Comparison of ENCODE assay signal across 33 mouse cellular contexts in the genomic region with DNA sequence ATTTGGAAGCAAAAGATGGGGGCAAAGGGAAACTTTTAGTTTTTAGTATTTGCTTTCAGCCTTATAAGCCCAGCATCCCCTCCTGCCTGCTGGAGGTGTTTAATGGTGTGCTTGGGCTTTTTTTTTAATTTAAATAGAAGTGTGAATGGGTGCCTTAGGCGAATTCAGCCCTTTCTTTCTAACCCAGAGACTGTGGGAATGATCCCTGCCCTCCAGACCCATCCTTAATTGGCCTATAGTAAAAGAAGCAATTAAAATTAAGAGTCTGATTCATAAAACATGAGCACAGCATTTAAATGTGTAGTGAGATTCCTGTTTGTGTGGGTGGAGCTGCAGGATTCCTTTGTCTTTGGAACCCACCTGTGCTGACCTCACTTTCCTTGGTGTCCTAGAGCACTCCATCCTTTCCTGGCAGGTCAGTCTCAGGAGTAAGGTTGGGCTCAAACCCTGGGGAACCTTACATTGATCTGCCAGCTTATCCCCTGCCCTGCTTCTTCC.
A peak's percentile ranks its signal among the peaks of the same experiment; 100 is the strongest.
DNase-seq lines count a peak whose midpoint lies in the region; ATAC-seq and TF ChIP-seq lines count a peak whose summit lies in the region.
"Had no signal": no experiment of that assay in that cellular context is flagged by ENCODE, and none has a peak within 500 bp of the region (broad histone marks: within the 10 kb centered on the region; RNA-seq: fewer than 3 reads in every experiment).

No protein-coding gene starts in this region.

- no peak for DNase-seq in gastrocnemius, adult 2 months
- DNase-seq in gastrocnemius, postnatal 10 days, result no peak
- DNase-seq in WW6 (ENCODE audit: low read depth, low spot score), result peak; percentile 18
- no peak for DNase-seq in urinary bladder, postnatal 10 days (ENCODE audit: low spot score)
- DNase-seq in spleen, postnatal 10 days (ENCODE audit: low spot score in 2 of 2), result no peak
- no peak for DNase-seq in B cell, adult 2 months
- DNase-seq: adrenal gland, adult 2 months; adrenal gland, postnatal 36 days; cerebellum, adult 8-10 months; cerebellum, postnatal 36 days; gastrocnemius, postnatal 14 days; heart, postnatal 14 days; kidney, adult 9 months; kidney, postnatal 14 days; lung, postnatal 36 days; right cerebral cortex, adult 18-20 months; spleen, adult 18-20 months; thymus, adult 18-20 months; thymus, postnatal 25 days had no signal

- H3K27ac ChIP-seq in gastrocnemius, adult 2 months, result peak overlapping the region; percentile 58
- peak overlapping the region; percentile 36 for H3K27ac ChIP-seq in forebrain, embryonic 15.5 days (replicated peaks)
- H3K27ac ChIP-seq: hindbrain, embryonic 10.5 days; hindbrain, embryonic 15.5 days; limb, embryonic 13.5 days; midbrain, embryonic 12.5 days; neural tube, embryonic 12.5 days; stomach, postnatal 0 days had no signal

- H3K27me3 ChIP-seq in forebrain, embryonic 15.5 days, result no peaks in the 10 kb centered on the region
- H3K27me3 ChIP-seq: hindbrain, embryonic 15.5 days; midbrain, embryonic 12.5 days; neural tube, embryonic 12.5 days had no signal

- WGBS in forebrain, embryonic 15.5 days, result 12% methylated on average over 1 of the region's 1 CpGs

- no peak for ATAC-seq in forebrain, embryonic 15.5 days (replicated peaks)
- ATAC-seq: activated CD4-positive, CD25-positive, alpha-beta regulatory T cell, adult 4 months; CD4-positive, CD25-positive, alpha-beta regulatory T cell, adult 4 months; inflammation-experienced regulatory T-cells, adult 6 months; Patski had no signal

- no peaks in the 10 kb centered on the region for H3K9me3 ChIP-seq in forebrain, embryonic 15.5 days
- H3K9me3 ChIP-seq: G1E; hindbrain, embryonic 10.5 days; hindbrain, embryonic 15.5 days; limb, embryonic 13.5 days; midbrain, embryonic 12.5 days; neural tube, embryonic 12.5 days had no signal

- no peaks in the 10 kb centered on the region for H3K36me3 ChIP-seq in forebrain, embryonic 15.5 days
- H3K36me3 ChIP-seq: G1E; hindbrain, embryonic 10.5 days; hindbrain, embryonic 15.5 days; limb, embryonic 13.5 days; midbrain, embryonic 12.5 days; neural tube, embryonic 12.5 days had no signal

- no peak overlapping the region for H3K4me3 ChIP-seq in gastrocnemius, adult 2 months
- H3K4me3 ChIP-seq in forebrain, embryonic 15.5 days, result no peak overlapping the region
- H3K4me3 ChIP-seq: hindbrain, embryonic 10.5 days; hindbrain, embryonic 15.5 days; limb, embryonic 13.5 days; midbrain, embryonic 12.5 days; myocyte; neural tube, embryonic 12.5 days had no signal

- H3K4me2 ChIP-seq in forebrain, embryonic 15.5 days (replicated peaks), result no peak overlapping the region
- H3K4me2 ChIP-seq: hindbrain, embryonic 15.5 days; limb, embryonic 13.5 days; liver, embryonic 11.5 days; midbrain, embryonic 12.5 days; neural tube, embryonic 12.5 days had no signal

- intact Hi-C loops in gastrocnemius, adult 2 months (cut with DNase I), result no loop called here

- TF ChIP-seq CTCF in gastrocnemius, adult 2 months (IDR thresholded peaks at IDR 0.05), result no peak

- no peak overlapping the region for H3K9ac ChIP-seq in forebrain, embryonic 15.5 days (replicated peaks)
- H3K9ac ChIP-seq: hindbrain, embryonic 15.5 days; limb, embryonic 13.5 days; midbrain, embryonic 12.5 days; neural tube, embryonic 12.5 days had no signal

- H3K4me1 ChIP-seq in forebrain, embryonic 15.5 days, result peaks cover 26% of the 10 kb centered on the region
- H3K4me1 ChIP-seq: hindbrain, embryonic 15.5 days had no signal
